Comparison of ENCODE assay signal across 34 mouse cellular contexts in the genomic region with DNA sequence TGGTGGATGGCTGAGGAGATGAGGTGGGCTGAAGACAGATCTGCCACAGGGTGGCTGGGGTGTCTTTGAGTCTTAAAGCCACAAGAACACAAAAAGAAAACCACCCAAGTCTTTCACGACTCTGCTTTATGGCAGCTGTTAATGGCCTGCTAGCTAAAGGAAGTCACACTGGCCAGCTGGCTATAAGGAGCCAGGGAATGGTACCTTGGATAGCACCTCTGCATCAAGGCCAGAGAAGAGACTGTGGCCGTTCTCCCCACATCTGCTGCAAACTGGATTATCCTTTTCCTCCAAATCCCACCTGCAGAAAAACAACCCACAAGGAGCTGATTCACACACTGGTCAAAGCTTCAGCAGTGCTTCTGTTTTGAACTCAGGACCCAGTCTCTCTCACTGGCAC. TPM values are rescaled to one million over a fixed set of nuclear protein-coding genes. Genes with fewer than 3 reads are reported as not detected.
DNase-seq lines count a peak whose midpoint lies in the region; ATAC-seq and TF ChIP-seq lines count a peak whose summit lies in the region.
"Had no signal": no experiment of that assay in that cellular context is flagged by ENCODE, and none has a peak within 500 bp of the region (broad histone marks: within the 10 kb centered on the region; RNA-seq: fewer than 3 reads in every experiment).

No protein-coding gene starts in this region.

- no peak for ATAC-seq in lung, embryonic 14.5 days (ENCODE audit: insufficient read depth)
- ATAC-seq in embryonic facial prominence, embryonic 11.5 days (replicated peaks; ENCODE audit: insufficient number of reproducible peaks, low FRiP score, low TSS enrichment, low read depth): no peak
- ATAC-seq: hindbrain, embryonic 16.5 days; intestine, embryonic 15.5 days had no signal

- no peaks in the 10 kb centered on the region for H3K4me1 ChIP-seq in lung, embryonic 14.5 days (ENCODE audit: insufficient read depth)
- H3K4me1 ChIP-seq in lung, adult 2 months (ENCODE audit: control insufficient read depth, insufficient read depth, low read length): no peaks in the 10 kb centered on the region
- no peaks in the 10 kb centered on the region for H3K4me1 ChIP-seq in embryonic facial prominence, embryonic 11.5 days (ENCODE audit: control insufficient read depth, insufficient read depth, low read length)
- H3K4me1 ChIP-seq: embryonic facial prominence, embryonic 13.5 days; heart, embryonic 10.5 days; intestine, embryonic 15.5 days; stomach, embryonic 15.5 days had no signal

- DNase-seq in adrenal gland, postnatal 14 days: peak; percentile 21
- no peak for DNase-seq in adrenal gland, postnatal 25 days
- DNase-seq in lung, embryonic 14.5 days: peak; percentile 55
- no peak for DNase-seq in lung, adult 2 months
- peak; percentile 64 for DNase-seq in embryonic facial prominence, embryonic 11.5 days (ENCODE audit: low spot score)
- no peak for DNase-seq in spleen, postnatal 4 days (ENCODE audit: low spot score in 2 of 2)
- no peak for DNase-seq in retina, embryonic 14.5 days (ENCODE audit: low spot score)
- no peak for DNase-seq in frontal cortex, postnatal 10 days (ENCODE audit: low spot score in 2 of 2)
- DNase-seq: cerebellum, adult 2 months; cerebellum, postnatal 25 days; gastrocnemius, adult 2 months; kidney, adult 9 months; left cerebral cortex, postnatal 4 days; right cerebral cortex, adult 18-20 months; right cerebral cortex, postnatal 4 days; thymus, postnatal 4 days had no signal

- no peaks in the 10 kb centered on the region for H3K36me3 ChIP-seq in lung, embryonic 14.5 days (ENCODE audit: insufficient read depth)
- no peaks in the 10 kb centered on the region for H3K36me3 ChIP-seq in embryonic facial prominence, embryonic 11.5 days (replicated peaks; ENCODE audit: control insufficient read depth, insufficient read depth, low read depth, low read length)
- H3K36me3 ChIP-seq: embryonic facial prominence, embryonic 13.5 days; forebrain, embryonic 12.5 days; heart, embryonic 10.5 days; hindbrain, embryonic 10.5 days; intestine, embryonic 15.5 days; lung, embryonic 15.5 days; stomach, embryonic 15.5 days had no signal

- WGBS in lung, embryonic 14.5 days: 6% methylated on average over 2 of the region's 2 CpGs
- 12% methylated on average over 2 of the region's 2 CpGs for WGBS in lung, adult 2 months
- 27% methylated on average over 2 of the region's 2 CpGs for WGBS in embryonic facial prominence, embryonic 11.5 days

- no peak overlapping the region for H3K4me2 ChIP-seq in lung, embryonic 14.5 days
- H3K4me2 ChIP-seq in embryonic facial prominence, embryonic 11.5 days (ENCODE audit: low read depth, low read length): no peak overlapping the region
- H3K4me2 ChIP-seq: embryonic facial prominence, embryonic 13.5 days; forebrain, embryonic 12.5 days; intestine, embryonic 15.5 days; liver, embryonic 11.5 days; lung, embryonic 15.5 days; stomach, embryonic 15.5 days had no signal

- no peaks in the 10 kb centered on the region for H3K9me3 ChIP-seq in lung, embryonic 14.5 days (ENCODE audit: low read depth, low read length)
- H3K9me3 ChIP-seq in embryonic facial prominence, embryonic 11.5 days (replicated peaks; ENCODE audit: control insufficient read depth, low read length): no peaks in the 10 kb centered on the region
- H3K9me3 ChIP-seq: embryonic facial prominence, embryonic 13.5 days; forebrain, embryonic 12.5 days; heart, embryonic 10.5 days; hindbrain, embryonic 10.5 days; intestine, embryonic 15.5 days; lung, embryonic 15.5 days; stomach, embryonic 15.5 days had no signal

- H3K9ac ChIP-seq in lung, embryonic 14.5 days: no peak overlapping the region
- H3K9ac ChIP-seq in embryonic facial prominence, embryonic 11.5 days (replicated peaks; ENCODE audit: low read length): no peak overlapping the region
- H3K9ac ChIP-seq: embryonic facial prominence, embryonic 13.5 days; forebrain, embryonic 12.5 days; intestine, embryonic 15.5 days; lung, embryonic 15.5 days; stomach, embryonic 15.5 days had no signal

- TF ChIP-seq CTCF in lung, embryonic 14.5 days (IDR thresholded peaks at IDR 0.05; ENCODE audit: low read depth): no peak
- TF ChIP-seq CTCF in lung, adult 2 months (IDR thresholded peaks at IDR 0.05; ENCODE audit: insufficient read depth, low read length): no peak

- no peak overlapping the region for H3K4me3 ChIP-seq in lung, embryonic 14.5 days (ENCODE audit: low read depth, low read length)
- H3K4me3 ChIP-seq in lung, adult 2 months (replicated peaks; ENCODE audit: extremely low read depth, low read depth, low read length): no peak overlapping the region
- no peak overlapping the region for H3K4me3 ChIP-seq in embryonic facial prominence, embryonic 11.5 days (ENCODE audit: low read depth, low read length)
- H3K4me3 ChIP-seq: embryonic facial prominence, embryonic 13.5 days; erythroblast, embryonic 14.5 days; forebrain, embryonic 12.5 days; gastrocnemius, adult 2 months; heart, embryonic 10.5 days; hindbrain, embryonic 10.5 days; intestine, embryonic 15.5 days; lung, embryonic 15.5 days; stomach, embryonic 15.5 days had no signal

- H3K27me3 ChIP-seq in lung, embryonic 14.5 days (ENCODE audit: insufficient read depth, low read length): no peaks in the 10 kb centered on the region
- H3K27me3 ChIP-seq in embryonic facial prominence, embryonic 11.5 days (ENCODE audit: control insufficient read depth, insufficient read depth, low read length): no peaks in the 10 kb centered on the region
- H3K27me3 ChIP-seq: embryonic facial prominence, embryonic 13.5 days; intestine, embryonic 15.5 days; lung, embryonic 15.5 days; stomach, embryonic 15.5 days had no signal

- TF ChIP-seq POLR2A in lung, adult 2 months (IDR thresholded peaks at IDR 0.05; ENCODE audit: borderline replicate concordance, extremely low read depth, low read depth, low read length): no peak

- no peak overlapping the region for H3K27ac ChIP-seq in lung, embryonic 14.5 days (ENCODE audit: low read depth)
- H3K27ac ChIP-seq in embryonic facial prominence, embryonic 11.5 days (replicated peaks; ENCODE audit: low read depth, low read length): no peak overlapping the region
- H3K27ac ChIP-seq: embryonic facial prominence, embryonic 13.5 days; forebrain, embryonic 12.5 days; gastrocnemius, adult 2 months; heart, embryonic 10.5 days; intestine, embryonic 15.5 days; lung, embryonic 15.5 days; macrophage; stomach, embryonic 15.5 days had no signal

RNA-seq across cellular contexts. Expression of gene Gm4791, which starts 18.4 kb away (rescaled TPM):
- total RNA-seq in adrenal gland, postnatal 14 days (2021): not detected in 2 replicates
- not detected in 2 replicates for total RNA-seq in adrenal gland, postnatal 25 days (2021)
- not detected in 2 replicates for polyA plus RNA-seq in lung, embryonic 14.5 days (2014; fragmentation: Nextera tagmentation; extraction: Ambion mirVana)
- not detected in 2 replicates for polyA plus RNA-seq in lung, adult 2 months (2012; rRNA removed)
- polyA plus RNA-seq in embryonic facial prominence, embryonic 11.5 days (2014; fragmentation: Nextera tagmentation; extraction: Ambion mirVana): not detected in 2 replicates
- total RNA-seq: adrenal gland, adult 18-20 months; gastrocnemius, adult 2 months; granulocyte monocyte progenitor cell, adult 5-6 weeks; layer of hippocampus, postnatal 14 days; left cerebral cortex, adult 8-10 months; left cerebral cortex, postnatal 4 days; midbrain, postnatal 0 days had no signal
- polyA plus RNA-seq: cerebellum, adult 2 months; erythroblast, embryonic 14.5 days; forebrain, embryonic 12.5 days; heart, embryonic 10.5 days; heart, postnatal 0 days; hindbrain, embryonic 10.5 days; hindbrain, embryonic 16.5 days; intestine, embryonic 15.5 days; liver, embryonic 11.5 days; lung, embryonic 15.5 days; macrophage; midbrain, postnatal 0 days; neural tube, embryonic 14.5 days; stomach, embryonic 15.5 days had no signal

Comparison
In these comparisons a context has a peak if more than half of its experiments do, and no peak if none do; other contexts are left out.
1. DNase-seq: peak in adrenal gland, postnatal 14 days (single experiment), lung, embryonic 14.5 days (single experiment) and embryonic facial prominence, embryonic 11.5 days (single experiment); none in adrenal gland, postnatal 25 days (single experiment), lung, adult 2 months (single experiment), spleen, postnatal 4 days (0 of 2), retina, embryonic 14.5 days (single experiment) and frontal cortex, postnatal 10 days (0 of 2).